Mouse (Mus musculus) lung, postnatal 0 days (tissue): ENCODE measurements around the gene Micu2. TPM values are rescaled to one million over a fixed set of nuclear protein-coding genes. Genes with fewer than 3 reads are reported as not detected.
A peak's percentile ranks its signal among the peaks of the same experiment; 100 is the strongest.

Experiments
- ATAC-seq: fragments of 200-750 bp; cut with Nextera tagmentation; 2 replicates; pipeline ENCODE4 v1.8.0; 2017; ENCODE audit warnings: moderate library complexity
- DNase-seq: peaks from one replicate; pipeline ENCODE4 v3.0.0-alpha.2; 2016; ENCODE audit warnings: low spot score
- H3K27ac ChIP-seq: fragments of 300-500 bp; sonication (generic); 2 replicates; pipeline ENCODE4 v1.5.1; 2014; ENCODE audit warnings: antibody characterized with exemption, mild to moderate bottlenecking, low read length, mixed read lengths
- H3K27me3 ChIP-seq: fragments of 300-500 bp; sonication (generic); replicated peaks from 2 replicates; pipeline ENCODE4 v1.6.1; 2014; ENCODE audit warnings: low read length, mixed read lengths; ENCODE audit not compliant: insufficient read depth
- H3K36me3 ChIP-seq: fragments of 300-500 bp; sonication (generic); 2 replicates; pipeline ENCODE4 v1.6.1; 2014; ENCODE audit warnings: low read length, mixed read lengths; ENCODE audit not compliant: insufficient read depth
- H3K4me1 ChIP-seq: fragments of 300-500 bp; sonication (generic); 2 replicates; pipeline ENCODE4 v1.6.1; 2014; ENCODE audit warnings: antibody characterized with exemption, low read depth, low read length, mixed read lengths; ENCODE audit not compliant: insufficient read depth
- H3K4me2 ChIP-seq: fragments of 300-500 bp; sonication (generic); replicated peaks from 2 replicates; pipeline ENCODE4 v1.6.1; 2014; ENCODE audit warnings: low read depth, mild to moderate bottlenecking, low read length, moderate library complexity, mixed read lengths
- H3K4me3 ChIP-seq: fragments of 300-500 bp; sonication (generic); 2 replicates; pipeline ENCODE4 v1.5.1; 2014; ENCODE audit warnings: low read depth, low read length
- H3K9ac ChIP-seq: fragments of 300-500 bp; sonication (generic); replicated peaks from 2 replicates; pipeline ENCODE4 v1.6.1; 2014; ENCODE audit warnings: low read depth, mild to moderate bottlenecking
- H3K9me3 ChIP-seq: fragments of 300-500 bp; sonication (generic); 2 replicates; pipeline ENCODE4 v1.6.1; 2016; ENCODE audit warnings: low read length, mixed read lengths
- CTCF ChIP-seq: IDR thresholded peaks from 2 replicates; pipeline ENCODE4 v1.5.1; 2016; ENCODE audit warnings: antibody characterized with exemption, mild to moderate bottlenecking
- EP300 ChIP-seq: IDR thresholded peaks from 2 replicates; pipeline ENCODE4 v1.6.1; 2016; ENCODE audit warnings: antibody characterized with exemption, mild to moderate bottlenecking, control low read depth
- WGBS: fragments of 180-500 bp; shearing (Covaris S2); extraction: QIAGEN DNeasy Blood & Tissue Kit; methylation state at CpG from one replicate; pipeline ENCODE4 v1.1.7; 2014; 5-methylcytosine and 5-hydroxymethylcytosine counted together
- polyA plus RNA-seq: library from polyadenylated mRNA; unstranded; fragments of >200 nt; fragmentation: Nextera tagmentation; extraction: Ambion mirVana; gene quantifications from 2 replicates; pipeline ENCODE4 v1.2.1, GENCODE M21; 2015

Gene Micu2
- polyA plus RNA-seq, 1 experiment from 2014 or later, result 46.2 TPM

DNA sequence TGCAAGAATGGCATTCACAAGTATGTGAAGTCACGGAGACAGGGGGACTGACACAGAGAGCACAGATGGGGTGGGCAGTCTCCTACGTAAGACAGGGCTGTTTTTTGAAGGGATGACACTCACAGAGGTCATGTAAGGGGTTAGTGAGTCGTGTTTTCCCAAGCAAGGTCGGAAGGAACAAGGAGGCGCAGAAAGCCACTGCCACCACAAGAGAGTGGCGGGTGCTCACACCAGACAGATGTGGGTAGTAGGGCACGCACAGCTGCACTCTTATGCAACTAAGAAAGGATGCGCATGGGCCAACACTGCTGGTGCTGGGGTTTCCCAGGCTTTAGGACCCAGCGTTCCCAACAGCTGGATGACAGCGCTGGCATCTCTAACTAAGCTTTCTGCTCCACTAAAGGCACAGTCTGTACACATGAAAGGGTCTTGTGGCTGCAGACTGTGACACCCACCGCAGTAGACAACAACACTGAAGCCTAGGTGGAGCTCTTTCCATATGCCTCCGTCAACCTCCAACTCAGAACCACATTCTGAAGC lies 27.0 kb downstream of the Micu2 start:
- Histone ChIP-seq H3K9ac (no peak overlapping the region), H3K4me2 (no peak overlapping the region), H3K4me1 (no peaks in the 10 kb centered on the region), H3K9me3 (no peaks in the 10 kb centered on the region), H3K27me3 (no peaks in the 10 kb centered on the region), H3K36me3 (no peaks in the 10 kb centered on the region), H3K27ac (no peak overlapping the region), H3K4me3 (no peak overlapping the region)
- 71% methylated on average over 12 of the region's 12 CpGs for WGBS
- TF ChIP-seq CTCF, result no peak
- TF ChIP-seq EP300, result no peak
- ATAC-seq (peak; percentile 40), DNase-seq (no peak)

DNA sequence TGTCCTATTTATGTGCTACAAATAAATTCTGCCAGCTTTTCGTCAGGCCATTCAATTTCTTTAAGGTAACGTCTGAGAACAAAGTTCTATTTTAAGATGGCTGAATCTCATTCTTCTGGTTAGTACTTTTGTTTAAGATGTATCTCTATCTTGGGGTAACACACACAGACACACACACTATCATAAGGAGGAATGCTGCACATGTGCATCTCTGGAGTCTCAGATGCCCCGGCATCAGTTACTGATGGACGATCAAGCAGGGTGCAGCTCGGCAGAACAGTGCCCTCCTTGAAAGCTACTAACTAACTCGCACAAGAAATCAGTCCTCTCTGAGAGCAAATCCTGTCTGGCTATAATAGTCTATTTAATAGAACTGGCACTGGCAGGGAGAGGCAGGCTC lies 30.2 kb downstream of the Micu2 start:
- Histone ChIP-seq H3K9me3 (no peaks in the 10 kb centered on the region), H3K27ac (no peak overlapping the region), H3K27me3 (no peaks in the 10 kb centered on the region), H3K9ac (no peak overlapping the region), H3K4me1 (no peaks in the 10 kb centered on the region), H3K36me3 (no peaks in the 10 kb centered on the region), H3K4me2 (no peak overlapping the region), H3K4me3 (no peak overlapping the region)
- ATAC-seq (no peak), DNase-seq (no peak)
- WGBS, result 78% methylated on average over 6 of the region's 6 CpGs
- no peak for TF ChIP-seq EP300

DNA sequence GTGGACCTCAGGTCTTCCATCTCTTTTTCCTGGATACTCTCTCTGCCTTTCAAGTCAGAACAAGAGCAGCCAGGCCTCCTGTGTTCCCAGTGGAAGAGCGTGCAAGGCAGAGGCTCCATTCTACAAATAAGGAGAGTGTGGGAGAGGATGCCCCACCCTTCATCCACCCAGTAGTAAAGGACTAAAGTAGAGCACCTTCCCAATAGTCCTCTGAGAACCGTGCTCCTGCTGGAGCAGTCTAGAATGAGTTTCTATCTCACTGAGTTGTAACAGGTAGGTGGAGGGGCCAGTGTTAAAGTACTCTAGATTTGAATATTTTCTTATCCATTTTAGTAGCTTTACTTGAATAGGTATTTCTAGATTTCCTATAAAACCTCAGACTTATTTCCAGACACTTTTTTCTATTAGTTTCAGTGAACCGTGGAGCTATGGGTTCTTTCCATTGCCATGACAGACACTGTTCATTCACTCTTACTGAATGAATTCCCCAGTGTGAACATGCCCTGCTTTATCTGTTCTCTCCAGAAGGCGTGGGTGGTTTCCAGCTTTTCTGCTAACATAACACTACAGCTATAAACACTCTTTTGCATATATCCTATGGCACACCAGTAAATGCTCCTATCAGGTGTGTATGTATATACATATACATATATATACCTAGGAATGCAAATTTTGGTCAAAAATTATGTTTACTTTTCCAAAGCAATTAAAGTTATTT lies 31.8 kb downstream of the Micu2 start:
- WGBS, result 82% methylated on average over 4 of the region's 4 CpGs
- TF ChIP-seq CTCF (no peak), EP300 (no peak)
- no peak for ATAC-seq

DNA sequence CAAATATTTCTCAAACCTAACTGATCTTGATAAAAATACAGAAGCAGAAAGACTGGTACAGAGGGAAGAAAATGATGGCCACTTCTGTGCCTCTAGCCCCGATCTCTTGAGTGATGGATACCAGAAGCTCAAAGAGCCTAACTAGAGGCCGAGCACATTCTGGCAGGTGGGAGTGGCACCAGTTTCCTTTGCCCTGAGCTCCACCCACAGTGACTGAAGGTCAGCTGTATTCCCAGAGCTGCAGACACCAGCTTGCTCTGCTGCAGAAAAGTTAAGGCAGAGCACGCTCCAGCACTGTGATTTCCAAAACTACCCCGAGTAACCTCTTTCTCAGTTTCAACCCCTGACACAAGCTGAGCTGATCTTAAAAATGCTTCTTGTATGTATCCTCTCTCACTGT lies 37.2 kb downstream of the Micu2 start:
- H3K27me3 ChIP-seq, result no peaks in the 10 kb centered on the region
- no peak overlapping the region for H3K27ac ChIP-seq
- ATAC-seq (no peak), DNase-seq (no peak)
- no peak overlapping the region for H3K4me3 ChIP-seq
- no peak overlapping the region for H3K4me2 ChIP-seq
- 56% methylated on average over 4 of the region's 4 CpGs for WGBS
- H3K9ac ChIP-seq, result no peak overlapping the region
- no peaks in the 10 kb centered on the region for H3K36me3 ChIP-seq
- no peak for TF ChIP-seq EP300
- TF ChIP-seq CTCF, result no peak
- no peaks in the 10 kb centered on the region for H3K4me1 ChIP-seq
- no peaks in the 10 kb centered on the region for H3K9me3 ChIP-seq

More for the DNA sequence above, 31.8 kb downstream of the Micu2 start:
- H3K4me3 ChIP-seq, result no peak overlapping the region
- no peak overlapping the region for H3K9ac ChIP-seq
- DNase-seq, result no peak
- no peaks in the 10 kb centered on the region for H3K4me1 ChIP-seq
- H3K9me3 ChIP-seq, result no peaks in the 10 kb centered on the region
- H3K27me3 ChIP-seq, result no peaks in the 10 kb centered on the region
- no peak overlapping the region for H3K27ac ChIP-seq
- H3K4me2 ChIP-seq, result no peak overlapping the region
- no peaks in the 10 kb centered on the region for H3K36me3 ChIP-seq

DNA sequence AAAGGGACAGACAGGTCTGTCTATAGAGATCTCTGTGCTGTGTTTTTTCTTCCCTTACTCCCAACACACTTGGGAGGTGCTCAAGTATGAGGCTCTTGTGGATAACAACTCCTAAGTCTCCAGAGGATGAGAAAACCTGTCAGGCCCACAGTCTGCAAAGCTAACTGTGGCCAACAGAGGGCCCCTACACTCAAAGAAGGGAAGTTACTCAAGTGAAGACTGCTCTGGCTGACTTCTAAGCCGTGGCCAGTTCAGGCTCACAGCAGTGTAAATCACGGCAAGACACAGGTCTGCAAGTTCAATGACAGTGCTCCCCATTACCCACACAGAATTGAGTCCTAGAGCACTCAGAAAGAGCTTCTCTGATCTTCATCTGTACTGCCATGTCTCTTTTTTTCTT lies 48.0 kb downstream of the Micu2 start:
- Histone ChIP-seq H3K4me3 (no peak overlapping the region), H3K27me3 (no peaks in the 10 kb centered on the region), H3K9ac (no peak overlapping the region), H3K36me3 (no peaks in the 10 kb centered on the region), H3K9me3 (no peaks in the 10 kb centered on the region), H3K4me1 (no peaks in the 10 kb centered on the region; the same call in 1 of the 2 replicates), H3K27ac (no peak overlapping the region), H3K4me2 (no peak overlapping the region)
- WGBS, result 18% methylated on average over 2 of the region's 2 CpGs
- ATAC-seq, result no peak
- no peak for TF ChIP-seq EP300
- TF ChIP-seq CTCF, result peak; percentile 65
- DNase-seq, result peak; percentile 44

DNA sequence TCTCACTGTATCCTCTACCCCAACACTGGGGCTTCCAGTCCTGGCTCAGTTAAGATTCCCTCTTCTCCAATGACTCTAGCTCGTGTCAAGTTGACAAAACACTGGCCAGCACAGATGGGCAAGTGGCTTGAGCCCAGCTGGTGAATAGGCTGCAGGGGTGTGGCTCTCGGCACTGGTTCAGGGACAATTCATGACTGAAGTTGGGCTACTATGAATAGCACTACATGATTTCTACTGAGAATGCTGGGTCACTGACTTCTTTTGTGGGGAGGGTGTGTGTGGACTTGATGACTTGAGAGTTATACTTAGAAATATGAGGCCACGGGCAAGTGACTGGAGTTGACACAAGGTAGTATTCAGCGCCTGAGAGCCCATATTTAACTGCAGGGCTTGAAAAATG lies 53.2 kb downstream of the Micu2 start:
- Histone ChIP-seq H3K9me3 (no peaks in the 10 kb centered on the region), H3K4me3 (no peak overlapping the region), H3K27me3 (no peaks in the 10 kb centered on the region), H3K4me1 (no peaks in the 10 kb centered on the region; the same call in 1 of the 2 replicates), H3K9ac (no peak overlapping the region), H3K27ac (no peak overlapping the region), H3K4me2 (no peak overlapping the region), H3K36me3 (peaks cover 3% of the 10 kb centered on the region; the same call in 1 of the 2 replicates)
- TF ChIP-seq CTCF (no peak), EP300 (no peak)
- ATAC-seq, result no peak
- DNase-seq, result no peak
- 76% methylated on average over 4 of the region's 4 CpGs for WGBS
